Mouse (Mus musculus) limb, embryonic 11.5 days (tissue): ENCODE measurements around the gene Chrnb2. TPM values are rescaled to one million over a fixed set of nuclear protein-coding genes. Genes with fewer than 3 reads are reported as not detected.

Experiments used
- ATAC-seq: fragments of 200-750 bp; cut with Nextera tagmentation; 2 replicates; pipeline ENCODE4 v1.8.0; 2017; ENCODE audit warnings: low read depth; ENCODE audit not compliant: insufficient number of reproducible peaks, low FRiP score, low TSS enrichment
- DNase-seq: peaks from one replicate; pipeline ENCODE4 v3.0.0-alpha.2; 2015; ENCODE audit warnings: low spot score
- H3K27ac ChIP-seq: fragments of 300-500 bp; sonication (generic); replicated peaks from 2 replicates; pipeline ENCODE4 v1.5.1; 2014; ENCODE audit warnings: low read depth, mild to moderate bottlenecking, low read length
- H3K27me3 ChIP-seq: fragments of 300-500 bp; sonication (generic); 2 replicates; pipeline ENCODE4 v1.6.1; 2014; ENCODE audit warnings: mild to moderate bottlenecking, low read length, mixed read lengths; ENCODE audit not compliant: control insufficient read depth, insufficient read depth
- H3K36me3 ChIP-seq: fragments of 300-500 bp; sonication (generic); 2 replicates; pipeline ENCODE4 v1.6.1; 2014; ENCODE audit warnings: mild to moderate bottlenecking, low read length, moderate library complexity, mixed read lengths; ENCODE audit not compliant: control insufficient read depth, insufficient read depth
- H3K4me1 ChIP-seq: fragments of 300-500 bp; sonication (generic); 2 replicates; pipeline ENCODE4 v1.6.1; 2014; ENCODE audit warnings: low read length, mixed read lengths; ENCODE audit not compliant: control insufficient read depth, insufficient read depth
- H3K4me2 ChIP-seq: fragments of 300-500 bp; sonication (generic); 2 replicates; pipeline ENCODE4 v1.6.1; 2014; ENCODE audit warnings: low read depth, mild to moderate bottlenecking, moderate library complexity; ENCODE audit not compliant: severe bottlenecking
- H3K4me3 ChIP-seq: fragments of 300-500 bp; sonication (generic); 2 replicates; pipeline ENCODE4 v1.5.1; 2014; ENCODE audit warnings: low read depth, low read length
- H3K9ac ChIP-seq: fragments of 300-500 bp; sonication (generic); 2 replicates; pipeline ENCODE4 v1.6.1; 2014; ENCODE audit warnings: mild to moderate bottlenecking, low read length
- H3K9me3 ChIP-seq: fragments of 300-500 bp; sonication (generic); 2 replicates; pipeline ENCODE4 v1.6.1; 2016; ENCODE audit warnings: low read length; ENCODE audit not compliant: control insufficient read depth
- WGBS: fragments of 180-500 bp; shearing (Covaris S2); extraction: QIAGEN DNeasy Blood & Tissue Kit; methylation state at CpG from one replicate; pipeline ENCODE4 v1.1.7; 2014; 5-methylcytosine and 5-hydroxymethylcytosine counted together
- polyA plus RNA-seq: library from polyadenylated mRNA; unstranded; fragments of >200 nt; fragmentation: Nextera tagmentation; extraction: Ambion mirVana; gene quantifications from 2 replicates; pipeline ENCODE4 v1.2.1, GENCODE M21; 2014

The Chrnb2 gene
- polyA plus RNA-seq, 1 experiment from 2014 or later: 0.23 TPM

DNA sequence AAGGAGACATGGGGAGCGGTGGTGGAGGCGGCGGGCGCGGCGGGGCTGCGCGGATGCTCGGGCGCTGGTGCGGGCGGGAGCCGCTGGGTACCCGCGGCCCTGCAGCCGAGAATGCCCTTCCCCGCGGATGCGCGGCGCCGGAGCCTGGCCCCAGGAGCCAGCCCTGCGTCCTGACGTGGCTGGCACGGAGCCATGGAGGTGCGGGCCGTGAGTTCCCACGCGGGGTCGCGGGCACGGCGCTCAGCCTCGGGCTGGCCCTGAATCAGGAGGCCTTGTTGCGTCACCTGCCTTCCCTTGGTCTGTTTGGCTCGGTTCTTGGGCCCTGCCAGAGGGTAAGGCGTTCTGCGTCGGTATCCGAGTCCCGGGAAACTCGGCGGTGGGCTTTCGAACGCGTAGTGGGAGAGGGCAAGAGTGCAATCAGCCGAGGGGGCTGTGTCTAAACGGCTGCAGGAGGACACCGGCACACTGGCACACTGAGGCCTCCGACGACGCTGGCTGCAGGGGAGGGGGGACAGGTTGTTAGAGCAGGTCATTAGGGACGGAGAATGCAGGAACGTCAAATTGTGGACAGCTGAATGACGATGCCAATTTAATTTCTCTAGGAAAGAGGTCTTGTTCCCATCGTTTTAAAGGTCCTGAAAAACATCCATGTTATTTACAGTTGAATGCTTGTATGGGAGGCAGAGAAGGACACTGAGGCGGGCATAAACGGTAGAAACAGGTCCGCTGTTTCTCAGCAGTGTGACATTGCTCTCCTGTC is 49.0 kb downstream of the Chrnb2 start:
- peak; percentile 54; the same call in 1 of the 2 replicates for ATAC-seq
- peak overlapping the region; percentile 88 for H3K9ac ChIP-seq
- DNase-seq: no peak
- no peaks in the 10 kb centered on the region for H3K36me3 ChIP-seq
- H3K27ac ChIP-seq: no peak overlapping the region
- H3K4me2 ChIP-seq: peak overlapping the region; percentile 77
- WGBS: 2% methylated on average over 58 of the region's 59 CpGs
- H3K4me3 ChIP-seq: peak overlapping the region; percentile 90
- H3K9me3 ChIP-seq: no peaks in the 10 kb centered on the region
- H3K27me3 ChIP-seq: no peaks in the 10 kb centered on the region
- peaks cover 5% of the 10 kb centered on the region; the same call in 1 of the 2 replicates for H3K4me1 ChIP-seq

DNA sequence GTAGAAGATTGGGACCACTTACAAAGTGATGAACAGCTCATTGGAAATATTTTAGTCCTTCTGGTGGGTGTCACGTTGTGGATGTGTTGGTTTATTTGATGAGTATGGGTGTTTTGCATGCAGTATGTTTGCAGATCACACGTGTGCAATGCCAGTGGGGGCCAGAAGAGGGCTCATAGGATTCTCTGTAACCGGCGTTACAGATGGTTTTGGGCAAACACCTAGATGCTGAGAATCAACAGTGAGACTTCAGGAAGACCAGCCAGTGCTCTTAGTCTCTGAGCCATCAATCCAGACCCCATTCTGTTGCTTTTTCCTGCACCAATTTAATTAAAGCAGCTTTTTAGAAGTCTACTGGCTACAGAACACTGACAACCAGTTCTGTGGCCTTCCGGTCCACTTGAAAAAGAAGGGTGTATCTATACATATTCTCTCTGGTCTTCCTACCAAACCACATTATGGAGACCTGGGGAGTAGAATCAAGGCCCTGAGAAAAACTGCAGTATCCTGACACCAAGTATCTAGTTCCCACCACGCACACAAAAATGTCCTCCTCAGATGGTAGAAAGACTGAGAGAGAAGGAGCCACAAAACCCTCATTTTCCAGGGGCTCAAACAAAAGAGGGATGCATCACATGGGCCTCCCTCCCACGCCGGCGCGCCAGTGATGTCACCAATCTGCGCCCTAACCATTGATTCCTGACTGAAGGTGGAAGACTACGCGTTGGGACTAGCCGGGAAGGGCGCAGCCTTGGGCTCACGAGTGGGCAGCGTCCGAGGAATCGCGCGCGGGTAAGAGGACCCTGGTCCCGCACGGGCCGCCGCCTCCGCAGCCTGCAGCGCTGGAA is 49.8 kb downstream of the Chrnb2 start, which contains the start of gene Adar:
Gene Adar (plus strand): TSS at position 664 of the 848 bp plus-strand sequence.
- Histone ChIP-seq H3K4me3 (peak within 1 kb of the TSS; percentile 90), H3K36me3 (no peaks in the 10 kb centered on the region), H3K9me3 (no peaks in the 10 kb centered on the region), H3K9ac (peak within 1 kb of the TSS; percentile 88), H3K4me1 (peaks cover 5% of the 10 kb centered on the region; the same call in 1 of the 2 replicates), H3K27ac (no peak within 1 kb of the TSS), H3K4me2 (peak within 1 kb of the TSS; percentile 77), H3K27me3 (no peaks in the 10 kb centered on the region)
- DNase-seq (peak; percentile 93), ATAC-seq (peak; percentile 77; the same call in 1 of the 2 replicates)
- 8% methylated on average over 28 of the region's 28 CpGs for WGBS

DNA sequence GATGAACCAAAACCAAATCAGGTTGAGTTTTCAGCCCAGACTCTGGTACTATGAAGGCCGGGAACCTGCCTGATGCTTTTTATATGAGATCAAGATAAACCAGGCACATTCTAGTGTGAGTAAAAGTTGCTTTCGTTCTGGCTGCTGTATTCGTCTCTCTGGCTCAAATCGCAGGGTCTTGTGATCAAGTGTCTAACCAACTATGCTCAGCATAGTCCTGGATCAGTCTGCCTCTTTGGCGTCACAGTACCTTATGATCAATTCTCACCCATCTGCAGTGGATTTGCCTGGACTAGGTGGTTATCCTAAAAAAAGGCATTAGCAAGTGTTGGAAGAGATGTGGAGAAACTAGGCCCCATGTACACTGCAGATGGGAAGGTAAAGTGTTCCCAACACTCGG is 60.4 kb downstream of the Chrnb2 start:
- H3K9ac ChIP-seq: no peak overlapping the region
- H3K27me3 ChIP-seq: no peaks in the 10 kb centered on the region
- no peak overlapping the region for H3K4me2 ChIP-seq
- no peak overlapping the region for H3K27ac ChIP-seq
- no peak for ATAC-seq
- no peaks in the 10 kb centered on the region for H3K4me1 ChIP-seq
- DNase-seq: no peak
- H3K36me3 ChIP-seq: no peaks in the 10 kb centered on the region
- no peak overlapping the region for H3K4me3 ChIP-seq
- H3K9me3 ChIP-seq: no peaks in the 10 kb centered on the region
- WGBS: 80% methylated on average over 6 of the region's 6 CpGs

DNA sequence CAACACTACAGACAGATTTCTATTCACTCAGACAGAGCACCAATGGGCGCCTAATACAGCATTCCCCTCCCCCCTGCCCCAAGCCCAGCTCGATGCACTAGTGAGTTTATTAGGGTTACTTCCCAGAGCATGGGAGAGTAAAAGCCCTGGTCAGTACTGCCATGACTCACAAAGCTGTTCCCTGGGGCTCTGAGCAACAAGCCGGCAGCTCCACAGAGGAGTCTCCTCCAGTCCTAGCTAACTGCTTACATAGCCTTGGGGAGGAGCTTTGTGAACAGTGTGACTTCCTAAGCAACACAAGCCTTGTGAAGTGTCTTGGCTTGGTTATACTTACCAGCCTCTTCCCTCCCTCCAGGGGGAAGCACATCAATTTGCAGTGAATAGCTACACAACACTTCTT is 60.8 kb downstream of the Chrnb2 start:
- ATAC-seq (no peak), DNase-seq (no peak)
- Histone ChIP-seq H3K36me3 (no peaks in the 10 kb centered on the region), H3K9me3 (no peaks in the 10 kb centered on the region), H3K4me2 (no peak overlapping the region), H3K9ac (no peak overlapping the region), H3K4me1 (no peaks in the 10 kb centered on the region), H3K27ac (no peak overlapping the region), H3K27me3 (no peaks in the 10 kb centered on the region), H3K4me3 (no peak overlapping the region)
- WGBS: 35% methylated on average over 3 of the region's 3 CpGs

DNA sequence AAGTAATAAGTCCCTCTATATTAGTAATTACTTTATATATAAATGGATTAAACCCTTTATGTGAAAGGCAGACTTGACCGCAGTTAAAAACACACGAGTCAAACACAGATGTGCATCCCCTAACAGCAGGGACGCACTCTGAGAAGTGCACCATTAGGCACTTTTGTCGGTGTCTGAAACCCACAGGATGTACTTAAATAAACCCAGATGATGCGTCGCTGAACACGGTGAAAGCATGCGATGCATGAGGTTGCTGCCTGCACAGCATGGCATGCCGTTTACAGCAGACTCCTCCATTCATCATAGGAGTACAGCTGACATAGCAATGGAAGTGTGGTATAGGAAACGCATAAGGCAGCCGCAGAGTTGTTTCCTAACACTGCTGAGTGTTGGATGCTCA is 64.0 kb downstream of the Chrnb2 start:
- DNase-seq (peak; percentile 47), ATAC-seq (no peak)
- Histone ChIP-seq H3K9me3 (no peaks in the 10 kb centered on the region), H3K27ac (no peak overlapping the region), H3K4me1 (no peaks in the 10 kb centered on the region), H3K27me3 (no peaks in the 10 kb centered on the region), H3K9ac (no peak overlapping the region), H3K4me3 (no peak overlapping the region), H3K36me3 (no peaks in the 10 kb centered on the region), H3K4me2 (no peak overlapping the region)
- 24% methylated on average over 11 of the region's 11 CpGs for WGBS

DNA sequence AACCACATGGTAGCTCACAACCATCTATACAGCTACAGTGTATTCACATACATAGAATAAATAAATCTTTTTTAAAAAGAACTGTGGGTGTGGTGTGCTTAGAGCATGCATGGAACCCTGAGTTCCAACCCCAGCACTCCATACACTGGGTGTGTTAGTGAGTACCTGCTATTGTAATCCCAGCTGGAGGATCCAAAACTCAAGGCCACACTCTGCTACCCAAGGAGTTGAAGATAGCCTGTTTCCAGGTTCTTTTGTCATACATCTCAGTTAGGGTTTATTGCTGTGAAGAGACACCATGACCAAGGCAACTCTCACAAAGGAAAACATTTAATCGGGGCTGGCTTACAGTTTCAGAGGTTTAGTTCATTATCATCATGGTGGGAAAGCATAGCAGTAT is 65.5 kb downstream of the Chrnb2 start:
- H3K4me2 ChIP-seq: no peak overlapping the region
- no peak overlapping the region for H3K4me3 ChIP-seq
- DNase-seq (no peak), ATAC-seq (no peak)
- H3K9ac ChIP-seq: no peak overlapping the region
- H3K36me3 ChIP-seq: no peaks in the 10 kb centered on the region
- H3K27me3 ChIP-seq: no peaks in the 10 kb centered on the region
- H3K4me1 ChIP-seq: no peaks in the 10 kb centered on the region
- 94% methylated on average over 1 of the region's 1 CpGs for WGBS
- no peak overlapping the region for H3K27ac ChIP-seq
- H3K9me3 ChIP-seq: no peaks in the 10 kb centered on the region

Other genes with a start within 250 kb of the Chrnb2 start
- gene Kcnn3, start 244.5 kb downstream of the Chrnb2 start, polyA plus RNA-seq: 1.0 and 1.1 TPM in 2 replicates
- gene Adar, start 49.6 kb downstream of the Chrnb2 start, polyA plus RNA-seq: 15.8 and 18.6 TPM in 2 replicates
- 23.5 and 24.5 TPM in 2 replicates for gene Ube2q1, start 9.0 kb upstream of the Chrnb2 start, polyA plus RNA-seq
- gene She, start 66.7 kb upstream of the Chrnb2 start, polyA plus RNA-seq: 3.1 and 3.4 TPM in 2 replicates
- 0.13 and 0.40 TPM in 2 replicates for gene Il6ra, start 148.6 kb upstream of the Chrnb2 start, polyA plus RNA-seq
- gene Atp8b2, start 198.9 kb upstream of the Chrnb2 start, polyA plus RNA-seq: 12.8 and 14.9 TPM in 2 replicates
- gene Hax1, start 234.1 kb upstream of the Chrnb2 start, polyA plus RNA-seq: 241 and 262 TPM in 2 replicates